Mouse (Mus musculus) stomach, embryonic 14.5 days (tissue): ENCODE measurements around the gene Gm9970. TPM values are rescaled to one million over a fixed set of nuclear protein-coding genes. Genes with fewer than 3 reads are reported as not detected.

Source experiments
- polyA plus RNA-seq: library from polyadenylated mRNA; unstranded; fragments of >200 nt; fragmentation: Nextera tagmentation; extraction: Ambion mirVana; gene quantifications from 2 replicates; pipeline ENCODE4 v1.2.1, GENCODE M21; 2014

Gm9970 gene
- polyA plus RNA-seq, 1 experiment from 2014 or later: 0.51 TPM

Other genes with a start within 250 kb of the Gm9970 start
- 173 and 186 TPM in 2 replicates for gene Atraid, start 192.9 kb downstream of the Gm9970 start, polyA plus RNA-seq
- gene Slc5a6, start 192.3 kb downstream of the Gm9970 start, polyA plus RNA-seq: 9.2 and 9.7 TPM in 2 replicates
- gene Cad, start 186.5 kb downstream of the Gm9970 start, polyA plus RNA-seq: 21.7 and 26.3 TPM in 2 replicates
- gene Dnajc5g, start 134.9 kb downstream of the Gm9970 start, polyA plus RNA-seq: not detected in 2 replicates
- gene Slc30a3, start 133.0 kb downstream of the Gm9970 start, polyA plus RNA-seq: 0.30 and 0.52 TPM in 2 replicates
- gene Trim54, start 124.5 kb downstream of the Gm9970 start, polyA plus RNA-seq: not detected in 2 replicates
- gene Ucn, start 102.4 kb downstream of the Gm9970 start, polyA plus RNA-seq: not detected in 2 replicates
- gene Mpv17, start 87.0 kb downstream of the Gm9970 start, polyA plus RNA-seq: 69.8 and 72.3 TPM in 2 replicates
- gene Gm29609, start 61.3 kb downstream of the Gm9970 start, polyA plus RNA-seq: 1.1 and 1.8 TPM in 2 replicates
- gene Gtf3c2, start 61.1 kb downstream of the Gm9970 start, polyA plus RNA-seq: 63.2 and 77.7 TPM in 2 replicates
- gene Snx17, start 48.0 kb downstream of the Gm9970 start, polyA plus RNA-seq: 123 and 125 TPM in 2 replicates
- 52.5 and 60.2 TPM in 2 replicates for gene Eif2b4, start 47.8 kb downstream of the Gm9970 start, polyA plus RNA-seq
- 5.1 and 5.6 TPM in 2 replicates for gene Zfp513, start 38.9 kb downstream of the Gm9970 start, polyA plus RNA-seq
- 108 and 112 TPM in 2 replicates for gene Ppm1g, start 20.5 kb downstream of the Gm9970 start, polyA plus RNA-seq
- gene Nrbp1, start 368 bp downstream of the Gm9970 start, polyA plus RNA-seq: 168 and 169 TPM in 2 replicates
- 63.6 and 68.9 TPM in 2 replicates for gene Krtcap3, start 10.5 kb upstream of the Gm9970 start, polyA plus RNA-seq
- 35.5 and 41.4 TPM in 2 replicates for gene Ift172, start 49.9 kb upstream of the Gm9970 start, polyA plus RNA-seq
- gene Fndc4, start 54.8 kb upstream of the Gm9970 start, polyA plus RNA-seq: 44.4 and 46.0 TPM in 2 replicates
- gene Gckr, start 56.2 kb upstream of the Gm9970 start, polyA plus RNA-seq: 0.32 TPM in 1 of 2 replicates, not detected in the other
- gene Zfp512, start 211.2 kb upstream of the Gm9970 start, polyA plus RNA-seq: 51.8 and 55.5 TPM in 2 replicates
- not detected in 2 replicates for gene 4930548H24Rik, start 244.5 kb upstream of the Gm9970 start, polyA plus RNA-seq